Mouse (Mus musculus): ENCODE data around the gene Slamf9. TPM values are rescaled to one million over a fixed set of nuclear protein-coding genes. Genes with fewer than 3 reads are reported as not detected.

Slamf9 gene
- total RNA-seq, 2 experiments from 2014 or later = not detected

- DNase-seq (ENCODE audit: low spot score in 2 of 2) = no peak
Measured at GRCm38 (mm10) chr1:172489585-172490250, 14.6 kb downstream of the Slamf9 start.

DNA sequence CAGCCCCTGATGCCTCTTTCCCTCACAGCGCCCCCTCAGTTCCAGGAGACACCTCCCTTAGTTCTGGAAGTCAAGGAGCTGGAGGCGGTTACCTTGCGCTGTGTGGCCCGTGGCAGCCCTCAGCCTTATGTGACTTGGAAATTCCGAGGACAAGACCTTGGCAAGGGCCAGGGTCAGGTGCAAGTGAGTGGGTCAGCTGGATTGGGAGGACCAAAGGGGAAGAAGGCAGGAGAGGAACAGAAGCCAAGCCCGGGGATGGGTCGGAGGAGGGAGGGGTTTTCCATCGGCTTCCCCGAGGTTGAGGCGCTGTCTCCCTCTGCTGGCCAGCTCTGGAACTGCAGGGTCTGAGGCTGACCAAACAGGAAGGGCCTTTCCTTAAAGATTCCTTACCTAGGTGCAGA is 15.1 kb downstream of the Slamf9 start:
- peak; percentile 86 to 87 for DNase-seq (ENCODE audit: low spot score in 2 of 2)

DNA sequence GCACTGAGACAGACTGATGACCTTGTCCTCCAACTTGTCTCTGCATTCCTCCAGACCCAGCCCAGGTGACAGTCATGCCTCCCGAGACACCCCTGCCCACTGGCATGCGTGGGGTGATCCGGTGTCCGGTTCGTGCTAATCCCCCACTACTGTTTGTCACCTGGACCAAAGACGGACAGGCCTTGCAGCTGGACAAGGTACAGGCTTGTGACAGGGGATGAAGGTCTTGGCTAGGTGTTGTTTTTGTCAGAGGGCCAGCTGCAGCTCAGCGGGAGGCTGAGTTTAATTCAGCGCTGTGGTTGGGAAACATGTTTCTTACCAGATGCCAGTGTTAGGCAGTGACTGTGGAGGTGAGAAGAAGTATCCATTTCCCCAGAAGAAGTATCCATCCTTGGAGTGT is 16.9 kb downstream of the Slamf9 start:
- no peak for DNase-seq (ENCODE audit: low spot score in 2 of 2)

- no peak for DNase-seq (ENCODE audit: low spot score in 2 of 2)
Measured at GRCm38 (mm10) chr1:172493516-172493915, 18.4 kb downstream of the Slamf9 start.

DNA sequence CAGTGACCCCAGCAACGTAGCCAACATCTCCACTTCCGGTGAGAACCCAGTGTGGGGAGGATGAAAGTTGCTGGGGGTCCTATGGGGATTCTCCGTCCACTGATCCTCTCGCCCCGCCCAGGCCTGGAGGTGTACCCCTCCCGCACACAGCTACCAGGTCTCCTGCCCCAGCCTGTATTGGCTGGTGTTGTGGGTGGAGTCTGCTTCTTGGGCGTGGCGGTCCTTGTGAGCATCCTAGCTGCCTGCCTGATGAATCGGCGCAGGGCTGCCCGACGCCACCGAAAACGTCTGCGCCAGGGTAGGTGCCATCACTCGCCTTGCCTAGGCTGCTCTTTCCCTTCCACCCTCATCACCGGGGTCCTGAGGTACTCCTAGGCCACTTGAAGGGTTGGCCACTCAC is 20.9 kb downstream of the Slamf9 start:
- no peak for DNase-seq (ENCODE audit: low spot score in 2 of 2)

DNA sequence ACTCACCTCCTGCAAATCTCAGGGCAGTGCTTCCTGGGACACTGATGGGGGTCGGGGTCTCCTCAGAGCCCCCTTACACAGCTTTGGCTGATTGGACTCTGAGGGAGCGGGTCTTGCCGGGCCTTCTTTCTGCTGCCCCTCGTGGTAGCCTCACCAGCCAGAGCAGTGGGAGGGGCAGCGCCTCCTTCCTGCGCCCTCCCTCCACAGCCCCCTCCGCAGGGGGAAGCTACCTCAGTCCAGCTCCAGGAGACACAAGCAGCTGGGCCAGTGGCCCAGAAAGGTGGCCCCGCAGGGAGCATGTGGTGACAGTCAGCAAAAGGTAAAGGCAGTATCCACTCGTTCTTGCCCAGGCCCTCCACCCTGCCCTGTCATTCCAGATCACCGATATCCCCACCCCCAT is 22.3 kb downstream of the Slamf9 start:
- no peak for DNase-seq (ENCODE audit: low spot score in 2 of 2)

DNA sequence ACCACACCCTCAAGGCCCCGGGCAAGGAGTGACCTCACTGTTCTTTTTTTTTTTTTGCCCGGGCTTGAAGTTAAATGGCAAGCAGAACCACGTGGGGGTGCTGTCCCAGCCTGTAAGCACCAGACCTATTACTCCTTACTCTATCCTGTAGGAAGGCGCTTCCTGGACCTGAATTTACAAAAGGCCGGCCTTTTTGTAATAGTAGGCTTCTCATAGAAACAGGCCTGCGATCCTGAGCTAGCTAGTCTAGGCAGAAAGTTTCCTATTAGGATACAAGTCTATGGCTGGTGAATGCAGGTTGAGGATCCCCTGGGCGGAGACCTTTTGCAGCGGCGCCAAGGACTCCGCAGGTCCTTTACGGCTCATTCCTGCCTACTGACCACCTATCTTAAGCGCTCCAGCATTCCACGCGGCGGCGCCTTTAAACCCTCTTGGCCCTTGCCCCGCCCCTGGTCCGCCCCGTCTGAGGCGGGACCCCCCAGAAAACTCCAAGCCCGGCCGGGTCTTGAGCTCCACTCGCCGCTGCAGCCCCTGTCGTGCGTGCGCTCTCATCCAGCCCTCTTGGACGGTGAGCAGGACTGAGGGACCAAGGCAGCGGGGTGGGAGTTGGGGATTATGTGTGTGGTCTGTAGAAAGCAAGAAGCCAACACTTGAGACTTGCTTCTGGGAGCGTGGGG is 24.7 kb downstream of the Slamf9 start, which contains the start of gene Tagln2:
Gene Tagln2 (plus strand): TSS at position 283 of the 677 bp plus-strand sequence.
- peak in 1 of 2 experiments; percentile 41 for DNase-seq (ENCODE audit: low spot score in 2 of 2)

- DNase-seq (ENCODE audit: low spot score in 2 of 2) = no peak
Measured at GRCm38 (mm10) chr1:172500451-172501370, 25.6 kb downstream of the Slamf9 start.

GRCm38 (mm10) chr1:172501371-172502144 is 26.4 kb downstream of the Slamf9 start:
- DNase-seq (ENCODE audit: low spot score in 2 of 2) = no peak

- no peak for DNase-seq (ENCODE audit: low spot score in 2 of 2)
Measured at GRCm38 (mm10) chr1:172502145-172503110, 27.3 kb downstream of the Slamf9 start.

GRCm38 (mm10) chr1:172503111-172503997 is 28.2 kb downstream of the Slamf9 start:
- peak in 1 of 2 experiments; percentile 32 for DNase-seq (ENCODE audit: low spot score in 2 of 2)

DNA sequence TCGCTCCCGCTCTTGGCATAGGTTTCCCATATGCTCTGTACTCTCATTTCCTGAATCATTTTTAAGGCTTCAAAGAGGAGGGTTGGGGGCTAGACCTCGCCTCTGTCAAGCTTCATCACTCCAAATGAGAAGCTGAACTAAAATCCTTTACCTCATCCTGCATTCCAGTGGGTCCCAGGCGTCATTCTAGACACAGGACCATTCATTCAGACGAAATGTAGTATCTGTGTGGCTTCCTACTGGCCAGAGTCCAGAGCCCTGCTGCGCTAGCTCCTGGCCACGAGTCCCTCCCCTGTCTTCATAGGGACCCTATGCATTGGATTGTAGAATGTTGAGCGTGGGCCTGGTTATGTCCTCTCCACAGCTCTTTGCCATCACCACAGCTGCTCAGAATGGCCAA is 29.6 kb downstream of the Slamf9 start:
- no peak for DNase-seq (ENCODE audit: low spot score in 2 of 2)

DNA sequence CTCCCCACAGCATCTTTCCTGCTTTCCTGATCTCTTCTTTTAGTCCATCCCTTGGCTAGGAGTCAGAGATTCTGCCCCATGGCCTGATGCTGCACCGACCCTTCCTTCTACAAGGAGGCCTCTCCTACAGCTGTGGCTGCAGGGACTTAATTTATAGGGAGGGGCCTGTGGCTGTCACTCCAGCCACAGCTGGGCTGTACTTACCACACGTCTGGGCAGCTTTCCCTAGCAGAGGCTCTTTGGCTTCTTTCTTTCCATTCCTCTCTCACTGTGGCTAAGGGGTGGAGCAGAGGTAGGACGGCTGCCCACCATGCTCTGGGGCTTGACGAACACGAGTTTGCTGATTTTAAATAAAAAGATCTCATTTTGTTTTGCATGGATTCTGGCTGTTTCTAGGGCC is 31.8 kb downstream of the Slamf9 start:
- DNase-seq (ENCODE audit: low spot score in 2 of 2) = no peak

DNA sequence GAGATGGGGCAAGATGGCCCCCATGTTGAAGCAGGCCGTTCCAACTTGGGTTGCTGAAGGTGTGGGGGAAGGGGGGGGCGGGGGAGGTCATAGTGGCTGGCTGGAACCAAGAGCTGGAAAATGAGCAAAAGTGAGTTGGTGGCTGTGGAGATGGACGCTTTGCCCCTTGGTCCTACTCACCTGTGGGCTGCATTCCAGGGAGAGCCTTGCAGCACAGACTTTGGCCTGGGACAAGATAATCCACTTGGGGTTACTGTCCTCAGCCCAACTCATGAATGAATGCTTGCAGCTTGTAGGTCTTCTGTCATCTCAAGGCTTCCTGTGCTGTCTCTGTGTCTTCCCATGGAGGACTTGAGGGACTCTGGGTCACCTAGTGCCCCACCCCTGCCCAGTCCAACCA is 32.5 kb downstream of the Slamf9 start:
- no peak for DNase-seq (ENCODE audit: low spot score in 2 of 2)

DNA sequence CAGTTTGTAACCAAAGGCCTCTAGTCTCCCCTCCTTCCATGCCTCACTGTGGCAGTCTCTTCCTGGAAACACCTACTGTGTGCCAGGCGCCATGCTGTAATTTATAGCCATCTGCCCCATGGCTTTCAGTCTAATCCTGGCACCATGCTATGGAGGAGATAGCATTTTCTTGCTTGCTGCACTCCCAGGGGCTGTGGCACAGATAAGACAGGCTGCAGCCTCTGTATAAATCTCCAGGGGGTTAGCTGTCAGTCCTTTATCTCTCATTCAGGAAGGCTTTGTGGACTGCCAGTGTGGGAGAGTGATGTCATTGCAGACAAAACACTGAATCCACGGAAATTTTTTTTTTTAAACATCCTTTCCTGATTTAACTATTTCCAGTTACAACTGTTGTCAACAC is 33.0 kb downstream of the Slamf9 start:
- DNase-seq (ENCODE audit: low spot score in 2 of 2) = no peak

GRCm38 (mm10) chr1:172509235-172509634 is 34.1 kb downstream of the Slamf9 start:
- DNase-seq (ENCODE audit: low spot score in 2 of 2) = no peak

- no peak for DNase-seq (ENCODE audit: low spot score in 2 of 2)
Measured at GRCm38 (mm10) chr1:172509983-172510382, 34.8 kb downstream of the Slamf9 start.

GRCm38 (mm10) chr1:172510421-172510972 is 35.3 kb downstream of the Slamf9 start:
- no peak for DNase-seq (ENCODE audit: low spot score in 2 of 2)

All from layer of hippocampus, postnatal 14 days (tissue).